Mouse (Mus musculus) cerebellum, postnatal 10 days (tissue): ENCODE data around the gene Calcoco1.

Experiments used
- DNase-seq, 2 experiments: peaks; one replicate each; pipeline ENCODE4 v3.0.0; 2021; ENCODE audit warnings: mixed read lengths in 2 of 2

Gene Calcoco1

DNA sequence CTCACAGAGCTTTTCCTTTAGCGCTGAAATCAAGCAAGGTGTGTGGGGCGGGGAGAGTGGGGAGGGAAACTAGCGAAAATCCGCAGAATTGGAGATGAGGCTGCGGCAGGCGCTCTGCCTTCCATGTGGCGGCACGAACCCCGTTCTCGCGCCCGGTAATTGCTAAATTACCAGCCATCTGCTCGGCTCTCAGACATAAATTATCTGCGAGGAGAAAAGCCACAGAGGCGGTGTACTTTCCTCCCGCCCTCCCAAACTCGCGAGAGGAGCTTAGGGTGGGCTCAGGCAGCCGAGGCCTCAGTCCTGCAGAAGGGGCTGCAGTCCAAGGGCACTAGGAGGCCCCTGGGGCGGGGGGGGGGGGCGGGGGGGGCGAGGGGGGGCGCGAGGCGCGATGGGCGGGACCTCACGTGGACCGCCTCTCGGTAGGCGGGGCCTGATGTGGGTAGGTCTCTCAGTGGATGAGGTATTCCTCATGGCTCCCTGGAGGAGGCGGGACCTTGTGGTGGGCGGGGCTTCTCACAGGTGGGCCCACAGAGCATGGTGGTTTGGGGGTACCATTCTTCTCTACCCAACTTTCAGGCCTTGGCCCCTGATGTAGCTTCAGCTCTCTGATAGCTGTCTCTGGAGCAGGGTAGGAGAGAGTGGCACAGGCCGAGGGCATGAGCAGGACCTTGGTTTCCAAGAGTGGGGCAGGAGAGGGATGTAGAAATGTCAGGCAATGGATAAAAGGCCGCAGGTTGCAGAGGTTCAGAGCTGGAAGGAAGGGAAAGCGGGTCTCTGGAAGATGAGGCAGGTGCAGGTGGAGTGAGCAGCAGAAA, 14.4 kb upstream of the Calcoco1 start:
- DNase-seq = peak; percentile 79 to 80

DNA sequence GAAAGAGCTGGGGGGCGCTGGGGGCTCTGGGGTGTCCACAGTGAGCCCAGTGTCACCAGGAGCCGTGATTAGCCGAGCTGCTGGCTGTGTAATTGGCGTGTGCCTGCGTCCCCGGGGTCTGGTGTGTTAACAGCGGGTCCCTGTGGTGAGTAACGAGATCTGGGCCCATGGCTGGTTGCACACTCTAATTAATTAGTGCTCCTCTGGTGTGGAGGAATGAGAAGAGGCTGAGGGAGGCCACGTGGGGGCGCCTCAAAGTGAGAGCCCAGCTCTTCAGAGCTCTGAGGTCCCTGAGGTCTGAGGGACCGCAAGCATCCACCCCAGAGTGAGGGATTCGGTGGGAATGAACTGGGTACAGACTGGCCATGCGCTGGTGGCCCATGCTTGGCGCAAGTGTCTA, 13.1 kb upstream of the Calcoco1 start:
- peak; percentile 79 to 80 for DNase-seq

- DNase-seq = peak; percentile 51 to 62
Observed at GRCm38 (mm10) chr15:102733759-102734531, 12.0 kb upstream of the Calcoco1 start.

- DNase-seq = peak; percentile 99 to 100
Observed at GRCm38 (mm10) chr15:102733233-102733632, 11.3 kb upstream of the Calcoco1 start.

- peak in 1 of 2 experiments; percentile 61 for DNase-seq
Observed at GRCm38 (mm10) chr15:102732406-102732805, 10.4 kb upstream of the Calcoco1 start.

- no peak for DNase-seq
Observed at GRCm38 (mm10) chr15:102727951-102728350, 6.0 kb upstream of the Calcoco1 start.

GRCm38 (mm10) chr15:102723358-102724135, 1.6 kb upstream of the Calcoco1 start:
- no peak for DNase-seq

- no peak for DNase-seq
Observed at GRCm38 (mm10) chr15:102722500-102722931, 538 bp upstream of the Calcoco1 start.

GRCm38 (mm10) chr15:102721016-102721898, 721 bp downstream of the Calcoco1 start:
- no peak for DNase-seq

- no peak for DNase-seq
Observed at GRCm38 (mm10) chr15:102716132-102716531, 5.8 kb downstream of the Calcoco1 start.

GRCm38 (mm10) chr15:102707736-102708269, 14.2 kb downstream of the Calcoco1 start:
- DNase-seq = peak in 1 of 2 experiments; percentile 41

DNA sequence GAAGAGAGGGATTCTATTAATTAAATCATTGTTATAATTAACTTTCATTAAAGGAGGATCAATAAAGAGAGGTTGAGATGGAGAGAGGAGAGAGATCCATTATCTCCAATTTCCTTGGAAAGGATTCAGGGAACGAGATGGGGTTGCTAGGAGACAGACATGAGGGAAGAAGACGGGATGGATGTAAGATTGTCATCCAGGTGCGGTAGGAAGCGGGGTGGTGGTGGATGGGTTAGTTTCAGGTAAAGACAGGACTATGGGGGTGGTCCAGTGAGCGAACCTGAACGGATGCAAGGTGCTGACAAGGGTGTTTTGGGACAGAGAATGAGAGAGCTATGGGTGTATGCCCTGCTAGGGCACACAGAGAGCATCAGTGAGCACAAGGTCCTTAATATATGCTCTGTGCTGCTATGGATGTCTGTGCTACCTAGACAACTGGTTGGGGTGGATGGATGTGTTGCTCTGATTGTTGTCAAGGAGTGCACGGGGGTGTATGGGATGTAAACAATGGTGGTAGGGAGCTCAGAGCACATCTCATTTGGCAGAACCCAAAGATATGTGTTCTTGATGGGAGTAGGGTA, 16.0 kb downstream of the Calcoco1 start:
- DNase-seq = no peak

DNA sequence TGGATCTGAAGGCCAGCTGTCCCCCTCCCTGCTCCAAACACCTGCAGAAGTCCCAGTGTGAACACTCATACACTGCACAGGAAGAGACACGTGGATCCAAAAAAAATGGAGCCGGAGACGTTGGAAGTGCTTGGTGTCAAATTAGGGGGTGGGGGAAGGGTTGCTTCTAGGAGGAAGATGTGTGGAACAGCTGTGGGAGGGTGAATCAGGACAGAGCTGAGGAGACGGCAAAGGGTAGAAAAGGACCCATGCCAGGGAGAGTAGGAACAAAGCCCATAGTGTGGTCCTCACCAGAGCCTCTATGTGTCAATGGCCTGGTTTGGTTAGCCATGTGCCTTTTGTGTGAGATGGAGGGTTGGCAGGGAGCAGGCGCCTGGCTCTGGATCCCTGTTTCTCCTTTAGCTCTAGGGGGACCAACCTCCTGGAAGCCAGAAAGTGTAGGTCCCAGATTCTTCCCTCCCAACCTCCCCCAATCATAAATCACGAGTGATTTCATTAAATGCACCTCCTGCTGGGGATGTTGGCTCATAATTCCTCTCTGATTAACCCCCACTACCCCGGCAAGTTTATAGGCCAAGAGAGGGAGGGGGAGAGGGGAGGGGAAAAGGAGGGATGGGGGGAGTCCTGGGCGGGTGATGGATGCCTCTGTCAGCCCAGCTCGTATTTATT, 16.6 kb downstream of the Calcoco1 start:
- peak; percentile 55 to 63 for DNase-seq

DNA sequence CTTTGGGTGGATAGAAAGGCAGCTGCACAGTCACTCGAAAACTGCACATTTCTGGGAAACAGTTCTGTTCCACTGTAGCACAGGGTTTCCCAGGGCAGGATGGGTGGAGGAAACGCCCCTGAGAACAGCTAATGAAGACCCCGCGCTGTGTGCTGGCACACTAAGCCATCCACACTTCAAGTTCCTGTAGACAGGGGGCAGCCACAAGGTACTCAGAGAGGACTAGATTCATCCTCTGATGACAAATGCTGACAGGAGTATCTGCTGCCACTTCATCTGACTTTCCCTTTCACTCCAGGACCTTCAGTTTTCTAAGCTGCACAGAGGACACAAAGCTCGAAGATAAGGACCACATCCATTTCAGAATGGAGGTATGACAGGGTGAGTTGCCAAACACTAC, 17.2 kb downstream of the Calcoco1 start:
- DNase-seq = peak; percentile 42 to 44

DNA sequence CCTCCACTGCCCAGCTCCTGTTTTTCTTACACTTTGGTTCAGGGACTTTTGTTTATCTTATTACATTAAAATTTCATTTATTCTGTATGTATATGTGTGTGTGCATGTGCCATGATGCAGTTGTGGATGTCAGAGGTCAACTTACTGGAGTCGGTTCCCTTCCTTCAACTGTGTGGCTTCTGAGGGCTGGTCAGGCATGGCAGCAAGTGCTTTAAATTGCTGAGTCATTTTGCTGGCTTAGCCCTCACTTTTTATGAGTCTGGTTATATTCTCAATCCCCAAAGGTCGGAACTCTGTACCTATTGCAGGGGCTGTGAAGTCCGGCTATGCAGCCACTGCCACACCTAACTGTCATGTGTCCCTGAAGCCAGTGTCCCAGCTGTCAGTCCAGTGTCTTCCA, 19.0 kb downstream of the Calcoco1 start:
- DNase-seq = no peak

DNA sequence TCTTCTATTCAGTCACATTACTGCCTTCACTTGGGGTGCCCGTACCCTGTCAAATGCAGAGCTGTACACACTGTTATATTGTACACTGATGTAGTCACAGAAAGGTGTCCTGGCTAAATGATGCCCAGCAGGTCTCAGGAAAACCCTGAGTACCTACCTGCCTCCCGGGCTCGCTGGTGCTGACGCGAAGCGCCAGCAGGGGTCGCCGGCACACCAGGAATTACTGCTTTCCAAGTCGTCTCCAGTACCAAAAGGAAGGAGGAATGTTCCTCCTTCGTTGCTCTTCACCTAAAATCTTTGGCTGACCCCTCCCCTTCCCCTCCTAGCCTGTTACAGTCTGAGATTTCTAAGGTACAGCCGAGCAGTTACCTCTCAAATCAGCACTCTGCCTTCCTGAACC, 23.8 kb downstream of the Calcoco1 start:
- peak; percentile 94 to 95 for DNase-seq

DNA sequence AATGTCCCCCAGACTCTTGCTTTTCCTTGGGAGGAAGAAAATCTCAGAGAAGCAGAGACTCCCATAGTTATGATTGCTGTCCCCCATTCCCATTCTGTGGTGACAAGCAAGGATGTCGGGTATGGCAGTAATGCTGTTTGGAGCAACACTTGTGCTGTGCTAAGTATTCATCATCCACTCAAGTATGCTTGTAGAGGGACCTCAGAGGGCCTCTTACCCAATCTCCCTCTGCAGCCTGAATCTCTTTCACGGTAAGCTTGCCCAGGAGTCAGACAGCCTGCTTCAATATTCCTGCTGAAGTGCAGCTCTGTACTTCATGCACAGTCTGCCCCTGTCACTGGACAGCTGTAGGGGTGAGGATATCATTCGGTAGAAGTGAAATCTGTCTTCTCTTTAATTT, 25.1 kb downstream of the Calcoco1 start:
- no peak for DNase-seq

- DNase-seq = peak; percentile 94 to 96
Observed at GRCm38 (mm10) chr15:102693600-102693999, 28.4 kb downstream of the Calcoco1 start.

- DNase-seq = peak; percentile 90 to 93
Observed at GRCm38 (mm10) chr15:102692991-102693411, 29.0 kb downstream of the Calcoco1 start.

GRCm38 (mm10) chr15:102692321-102692804, 29.6 kb downstream of the Calcoco1 start:
- DNase-seq = peak; percentile 49 to 68
